Mouse (Mus musculus) mature B cell (primary cell): Measurements from ENCODE around the gene Rap1gap2.

Source experiments
- in situ Hi-C: fragments of 300-500 bp; cut with MboI; formaldehyde crosslinking; loops from 2 replicates; pipeline ENCODE4 v1.14.3; 2019

Rap1gap2 gene

GRCm38 (mm10) chr11:74459651-74460050 lies 151.1 kb downstream of the Rap1gap2 start:
- in situ Hi-C loops: no loop called here

DNA sequence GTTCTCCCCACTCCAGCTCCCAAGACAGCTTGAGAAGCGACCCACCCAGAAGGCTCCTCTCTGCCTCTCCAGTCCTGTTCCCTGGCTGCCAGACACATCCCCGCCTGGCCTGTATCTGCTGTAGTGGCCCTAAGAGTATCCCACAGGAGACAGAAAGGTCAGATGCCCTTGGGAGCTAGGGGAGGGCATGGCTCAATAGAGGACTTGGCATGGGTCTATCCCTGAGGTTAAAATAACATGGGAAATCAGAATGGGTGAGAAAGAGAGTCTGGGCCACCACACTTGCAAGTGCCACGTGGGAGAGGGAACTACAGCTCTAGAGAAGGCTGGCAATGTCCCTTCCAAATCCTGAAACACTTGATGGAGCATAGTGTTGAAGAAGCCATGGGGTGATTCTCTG lies 152.3 kb downstream of the Rap1gap2 start:
- in situ Hi-C loops: no loop called here

- in situ Hi-C loops: no loop called here
These were observed 153.5 kb downstream of the Rap1gap2 start for GRCm38 (mm10) chr11:74457194-74457593.

DNA sequence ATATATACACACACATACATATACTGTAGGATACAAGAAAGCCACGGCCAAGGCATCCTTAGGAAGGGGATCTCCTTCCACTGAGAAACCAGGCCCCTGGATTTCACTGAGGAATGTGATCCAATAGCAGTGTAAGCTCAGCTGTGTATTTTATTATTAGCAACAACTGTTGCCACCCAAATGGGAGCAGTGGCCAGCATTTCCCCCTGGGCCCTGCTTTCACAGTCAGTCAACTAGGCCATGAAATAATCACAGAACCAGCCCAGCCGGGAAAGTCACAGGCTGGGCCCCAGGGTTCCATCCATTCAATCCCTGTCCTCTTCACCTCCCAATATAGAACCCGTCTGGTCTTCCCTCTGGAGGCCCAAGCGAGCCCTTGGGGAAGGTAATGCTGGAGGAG lies 162.2 kb downstream of the Rap1gap2 start:
- in situ Hi-C loops: no loop called here

DNA sequence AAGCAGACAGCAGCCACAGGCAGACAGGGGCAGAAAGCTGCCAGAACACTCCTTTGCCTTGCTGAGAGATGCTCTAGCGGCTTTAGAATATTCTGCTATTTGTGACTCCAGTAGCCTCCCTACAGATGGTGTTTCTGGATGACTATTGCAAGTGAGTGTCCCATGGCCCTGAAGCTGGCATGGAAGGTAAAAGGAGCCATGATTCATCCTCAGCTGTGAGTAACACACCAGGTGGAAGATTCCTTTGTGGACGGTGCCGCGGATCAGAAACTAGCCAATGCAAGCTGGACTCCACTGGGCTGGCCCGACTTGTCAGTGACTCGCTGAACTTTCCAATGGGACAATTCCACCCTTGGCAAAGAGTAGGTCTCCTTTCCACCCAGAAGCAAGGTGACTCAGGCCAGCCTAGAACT lies 162.7 kb downstream of the Rap1gap2 start:
- in situ Hi-C loops: no loop called here

DNA sequence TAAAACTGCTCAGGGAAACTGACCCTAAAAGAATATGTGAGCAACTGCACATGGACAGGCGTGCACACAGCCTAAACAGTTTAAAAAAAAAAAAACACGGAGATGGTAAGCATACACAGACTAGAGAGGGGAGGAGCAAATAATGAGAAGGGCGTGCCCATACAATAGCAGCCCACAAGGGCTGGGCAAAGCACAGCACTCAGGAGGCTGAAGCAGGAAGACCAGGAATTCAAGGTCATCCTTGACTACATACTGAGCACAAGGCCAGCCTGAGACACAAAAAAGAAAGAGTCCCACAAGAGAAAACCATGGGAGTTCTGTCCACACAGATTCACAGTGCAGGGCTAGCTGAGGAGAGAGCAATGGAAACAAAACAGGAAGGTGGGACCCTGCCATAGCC lies 165.1 kb downstream of the Rap1gap2 start:
- in situ Hi-C loops: no loop called here

DNA sequence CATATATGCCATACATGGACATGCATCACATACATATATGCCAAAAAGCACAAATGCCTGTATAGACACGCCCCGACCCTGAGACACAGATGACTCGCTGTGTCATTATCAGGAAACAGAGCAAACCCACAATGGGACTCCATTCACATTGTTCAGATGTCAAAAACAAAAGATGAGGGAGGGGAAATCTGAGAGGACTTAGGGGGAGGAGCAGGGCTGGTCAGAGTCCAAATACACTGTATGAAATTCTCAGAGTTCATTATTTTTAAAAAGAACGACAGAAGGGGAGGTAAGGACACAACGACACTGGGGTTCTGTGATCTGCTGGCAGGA lies 166.8 kb downstream of the Rap1gap2 start:
- in situ Hi-C loops: no loop called here

GRCm38 (mm10) chr11:74443147-74443923 lies 167.4 kb downstream of the Rap1gap2 start:
- in situ Hi-C loops: no loop called here

- in situ Hi-C loops: no loop called here
These were observed 168.3 kb downstream of the Rap1gap2 start for GRCm38 (mm10) chr11:74442396-74442795.

DNA sequence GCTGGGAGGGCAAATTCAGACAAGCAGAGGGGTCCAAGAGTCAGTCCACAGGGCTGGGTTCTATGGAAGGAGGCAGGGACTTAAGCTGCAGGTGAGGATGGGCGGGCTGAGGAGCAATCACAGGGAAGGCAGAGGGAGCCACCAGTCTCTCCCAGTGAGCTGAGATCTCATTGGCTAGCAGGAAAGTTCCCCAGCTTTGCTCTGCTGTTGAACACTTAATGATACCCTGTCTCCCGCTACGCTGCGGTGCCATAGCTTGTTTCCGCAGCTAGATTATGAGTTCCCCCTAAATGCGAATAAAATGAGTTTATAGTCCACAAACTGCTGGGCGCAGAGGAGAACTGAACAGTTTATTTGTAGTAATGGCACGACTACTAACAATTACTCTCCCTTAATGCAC lies 170.6 kb downstream of the Rap1gap2 start:
- in situ Hi-C loops: no loop called here

DNA sequence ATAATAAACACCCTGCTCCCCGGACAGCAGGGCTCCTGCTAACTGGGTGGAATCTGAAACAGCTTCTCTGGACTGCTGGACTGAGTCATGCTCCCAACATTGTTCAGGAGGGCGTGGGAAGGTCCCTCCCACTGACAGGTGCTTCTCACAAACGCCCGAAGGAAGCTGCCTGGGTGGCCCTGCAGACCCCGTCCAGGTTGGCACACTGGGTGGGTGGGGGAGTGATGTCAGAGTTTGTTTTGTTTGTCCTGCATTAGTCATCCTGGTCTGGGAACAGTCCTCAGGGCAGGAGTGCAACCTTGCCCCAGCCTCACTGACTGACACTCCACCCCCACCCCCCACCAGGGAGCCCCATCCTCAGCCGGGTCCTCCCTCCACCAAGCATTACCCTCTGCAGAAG lies 171.5 kb downstream of the Rap1gap2 start:
- in situ Hi-C loops: no loop called here

DNA sequence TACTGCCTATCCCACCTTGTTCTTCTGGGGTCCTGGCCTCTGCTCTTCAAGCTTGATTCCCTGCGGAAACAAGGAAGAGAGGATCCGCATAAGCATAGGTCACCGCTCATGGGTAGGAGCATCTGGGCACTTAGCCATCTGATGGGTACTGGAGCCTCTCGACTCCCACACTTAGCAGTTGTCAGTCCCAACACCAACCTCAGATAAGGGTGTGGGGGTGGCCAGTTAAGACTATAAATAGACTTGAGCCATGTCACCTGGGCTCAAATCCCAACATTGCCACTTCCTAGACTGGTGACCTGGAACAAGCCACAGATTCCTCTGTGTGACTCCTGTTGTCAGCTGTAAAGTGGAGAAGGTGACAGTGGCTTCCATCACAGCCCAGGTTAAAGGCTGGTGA lies 172.5 kb downstream of the Rap1gap2 start:
- in situ Hi-C loops: no loop called here

DNA sequence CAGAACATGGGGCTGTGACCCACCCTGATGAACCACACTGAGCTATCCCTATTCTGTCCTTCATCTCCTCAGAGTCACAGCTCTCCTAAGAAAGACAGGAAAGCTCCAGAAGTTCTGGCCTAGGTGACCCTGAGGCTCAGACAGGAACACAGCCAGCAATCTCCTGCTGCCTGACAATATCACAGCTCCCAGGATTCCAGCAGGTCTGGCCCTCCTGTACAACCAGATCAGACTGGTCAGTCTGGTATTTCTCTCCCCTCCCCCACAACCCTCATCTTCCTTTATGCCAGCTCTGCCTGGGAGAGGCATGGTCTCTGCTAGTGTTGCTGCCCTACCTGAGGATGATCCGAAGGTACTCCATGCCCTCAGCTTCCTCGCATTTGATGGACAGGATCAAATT lies 175.3 kb downstream of the Rap1gap2 start:
- in situ Hi-C loops: no loop called here

GRCm38 (mm10) chr11:74433000-74433399 lies 177.7 kb downstream of the Rap1gap2 start:
- in situ Hi-C loops: no loop called here

GRCm38 (mm10) chr11:74429798-74430529 lies 180.8 kb downstream of the Rap1gap2 start:
- in situ Hi-C loops: no loop called here

GRCm38 (mm10) chr11:74426306-74426705 lies 184.4 kb downstream of the Rap1gap2 start:
- in situ Hi-C loops: no loop called here

DNA sequence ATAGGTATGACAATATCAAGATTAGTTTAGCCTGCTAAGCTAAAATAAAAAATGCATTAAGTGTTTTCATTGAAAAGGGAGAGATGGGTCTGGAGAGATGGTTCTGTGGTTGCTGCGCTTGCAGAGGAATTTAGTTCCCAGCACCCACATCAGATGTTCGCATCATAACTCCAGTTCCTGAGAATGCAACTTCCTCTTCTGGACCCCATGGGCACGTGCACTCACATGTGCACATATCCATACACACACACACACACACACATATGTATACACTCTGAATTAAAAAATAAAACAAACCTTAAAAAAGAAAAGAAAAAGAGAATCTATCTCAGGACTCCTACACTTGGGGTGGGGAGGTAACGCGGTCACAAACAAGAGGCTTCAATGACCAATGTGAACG lies 188.7 kb downstream of the Rap1gap2 start:
- in situ Hi-C loops: no loop called here

GRCm38 (mm10) chr11:74421151-74421550 lies 189.6 kb downstream of the Rap1gap2 start:
- in situ Hi-C loops: no loop called here

- in situ Hi-C loops: no loop called here
These were observed 191.1 kb downstream of the Rap1gap2 start for GRCm38 (mm10) chr11:74419601-74420000.

GRCm38 (mm10) chr11:74415736-74416135 lies 195.0 kb downstream of the Rap1gap2 start:
- in situ Hi-C loops: no loop called here

- in situ Hi-C loops: no loop called here
These were observed 196.6 kb downstream of the Rap1gap2 start for GRCm38 (mm10) chr11:74414112-74414511.

DNA sequence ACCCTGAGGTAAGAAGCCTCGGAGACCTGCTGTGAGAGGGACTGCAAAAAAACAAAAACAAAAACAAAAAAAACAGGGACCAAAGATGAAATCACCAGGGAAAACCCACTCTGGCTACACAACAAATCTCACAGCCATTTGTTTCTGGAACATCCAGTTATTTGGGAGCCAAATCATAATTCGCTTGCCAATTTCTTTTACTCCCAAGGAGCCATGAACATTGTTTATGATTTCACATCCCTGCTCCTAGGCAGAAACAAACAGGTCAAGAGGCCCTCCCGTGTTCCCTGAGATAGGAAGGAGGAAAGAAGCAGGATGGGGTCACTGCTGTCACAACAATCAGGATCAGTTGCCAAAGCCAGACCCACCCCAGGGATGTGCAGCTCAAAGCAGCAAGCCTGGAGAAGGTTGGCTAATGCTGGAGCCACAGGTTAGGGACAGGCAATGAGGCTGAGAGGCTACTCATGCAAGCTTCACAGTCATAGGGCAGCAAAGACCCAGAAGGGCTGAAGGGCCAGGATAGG lies 197.2 kb downstream of the Rap1gap2 start:
- in situ Hi-C loops: no loop called here

GRCm38 (mm10) chr11:74412462-74412861 lies 198.3 kb downstream of the Rap1gap2 start:
- in situ Hi-C loops: no loop called here
